Mouse (Mus musculus) spleen, adult 18-20 months (tissue): Measurements from ENCODE around the gene Adora1.

Experiments
- DNase-seq, 2 experiments: peaks; one replicate each; pipeline ENCODE4 v3.0.0; 2022; ENCODE audit warnings: mixed read lengths in 2 of 2

The Adora1 gene

GRCm38 (mm10) chr1:134215751-134216628 is 19.2 kb downstream of the Adora1 start:
- no peak for DNase-seq

- no peak for DNase-seq
Measured at GRCm38 (mm10) chr1:134215059-134215458, 20.2 kb downstream of the Adora1 start.

DNA sequence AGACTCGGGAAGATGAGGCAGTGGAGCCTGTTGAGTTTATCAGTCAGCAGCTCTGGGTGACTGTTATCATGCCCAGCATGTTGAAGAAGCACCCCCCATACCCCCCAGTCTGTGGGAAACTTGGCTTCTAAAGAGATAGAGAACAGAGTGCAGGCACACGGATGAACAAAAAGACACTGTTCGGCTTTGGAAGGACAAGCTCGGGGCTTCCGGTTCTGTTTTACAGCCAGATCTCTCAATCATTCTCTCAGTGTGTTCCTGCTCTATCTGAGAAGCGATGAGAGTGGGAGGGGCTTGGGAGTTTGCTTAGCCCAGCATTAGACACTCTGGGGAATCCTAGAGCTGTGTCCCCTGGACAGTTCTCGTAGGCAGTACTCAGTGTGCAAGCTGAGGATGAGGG is 21.8 kb downstream of the Adora1 start:
- no peak for DNase-seq

- DNase-seq: no peak
Measured at GRCm38 (mm10) chr1:134212351-134212750, 22.9 kb downstream of the Adora1 start.

DNA sequence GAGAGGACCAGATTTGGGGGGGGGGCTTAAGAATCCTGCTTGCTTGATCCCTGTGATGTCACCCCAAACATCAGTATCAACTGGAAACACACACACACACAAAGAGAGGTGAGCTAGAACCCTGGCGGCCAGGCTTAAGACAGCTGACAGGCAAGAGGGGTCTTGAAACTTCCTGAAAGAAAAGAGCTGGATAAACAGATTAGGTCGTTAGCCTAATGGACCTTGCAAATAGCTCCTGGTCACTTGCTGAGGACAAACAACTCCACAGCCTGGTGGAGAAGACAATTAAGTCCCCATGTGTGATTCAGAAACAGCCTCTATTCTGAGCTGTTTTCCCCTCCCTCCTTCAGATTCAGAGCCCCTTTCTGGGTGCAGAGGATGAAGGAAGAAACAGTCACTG is 23.6 kb downstream of the Adora1 start:
- DNase-seq: no peak

DNA sequence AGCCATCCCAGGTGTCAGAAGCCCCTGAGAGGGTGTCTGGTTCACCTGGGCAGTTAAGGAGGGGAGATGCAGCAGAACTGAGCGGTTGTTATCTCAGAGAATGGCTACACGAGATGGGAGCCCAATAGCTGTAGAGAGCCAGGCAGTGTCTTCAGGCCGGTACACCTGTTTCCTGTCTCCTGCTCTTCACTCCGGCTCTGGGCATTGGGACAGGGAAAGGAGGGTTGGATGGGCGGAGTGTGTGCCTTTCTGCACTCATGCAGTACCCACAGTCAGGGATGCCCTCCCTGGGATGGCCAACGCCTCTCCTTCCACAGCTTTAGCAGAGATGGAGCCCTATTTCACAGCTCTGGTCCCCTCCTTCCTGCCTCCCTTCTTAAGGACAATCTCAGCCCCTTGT is 24.2 kb downstream of the Adora1 start:
- no peak for DNase-seq

DNA sequence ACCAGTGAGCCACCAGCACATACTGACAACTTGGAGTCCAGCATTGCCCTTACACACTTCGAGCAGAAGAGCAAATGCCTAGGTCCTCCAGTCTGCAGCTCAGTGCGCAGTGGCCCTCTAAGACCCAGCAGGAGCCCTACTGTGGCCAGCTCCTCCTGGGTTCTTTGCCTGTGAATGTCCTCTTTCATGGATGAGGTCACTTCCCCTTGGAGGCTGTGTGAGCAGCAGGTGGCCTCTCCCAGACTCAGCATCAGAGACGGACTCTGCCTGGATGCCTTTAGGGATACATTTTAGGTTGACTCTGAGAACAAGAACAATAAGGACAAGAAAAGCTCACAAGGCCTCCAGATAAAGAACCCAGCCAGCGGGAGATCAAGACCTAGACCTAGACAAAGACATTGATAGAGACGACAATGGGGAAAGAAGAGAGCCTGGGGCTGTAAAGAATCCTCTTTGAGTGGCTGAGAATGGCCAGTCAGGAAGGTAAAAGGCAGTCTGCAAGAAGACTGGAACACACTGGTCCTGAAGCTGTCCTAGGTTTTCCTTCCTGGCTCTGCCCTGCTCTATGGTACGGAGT is 25.0 kb downstream of the Adora1 start:
- DNase-seq: no peak

DNA sequence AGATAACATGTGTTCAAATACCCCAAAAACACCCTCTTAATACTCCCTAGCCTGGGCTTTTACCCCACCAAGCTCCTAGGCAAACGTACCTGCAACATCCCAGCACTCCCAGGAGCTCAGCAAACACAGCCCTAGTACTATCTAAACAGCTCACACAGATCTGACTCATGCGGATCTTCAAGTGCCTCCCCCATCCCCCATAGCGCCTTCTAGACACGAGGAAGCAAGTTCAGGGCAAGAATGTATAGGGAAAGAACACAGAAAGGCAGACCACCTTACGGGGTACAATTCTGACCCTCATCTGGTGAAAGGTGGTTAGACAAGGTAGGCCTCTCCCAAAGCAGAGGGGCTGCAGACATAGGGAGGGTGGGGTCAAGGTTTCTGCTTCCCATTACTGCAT is 29.1 kb downstream of the Adora1 start:
- DNase-seq: no peak

DNA sequence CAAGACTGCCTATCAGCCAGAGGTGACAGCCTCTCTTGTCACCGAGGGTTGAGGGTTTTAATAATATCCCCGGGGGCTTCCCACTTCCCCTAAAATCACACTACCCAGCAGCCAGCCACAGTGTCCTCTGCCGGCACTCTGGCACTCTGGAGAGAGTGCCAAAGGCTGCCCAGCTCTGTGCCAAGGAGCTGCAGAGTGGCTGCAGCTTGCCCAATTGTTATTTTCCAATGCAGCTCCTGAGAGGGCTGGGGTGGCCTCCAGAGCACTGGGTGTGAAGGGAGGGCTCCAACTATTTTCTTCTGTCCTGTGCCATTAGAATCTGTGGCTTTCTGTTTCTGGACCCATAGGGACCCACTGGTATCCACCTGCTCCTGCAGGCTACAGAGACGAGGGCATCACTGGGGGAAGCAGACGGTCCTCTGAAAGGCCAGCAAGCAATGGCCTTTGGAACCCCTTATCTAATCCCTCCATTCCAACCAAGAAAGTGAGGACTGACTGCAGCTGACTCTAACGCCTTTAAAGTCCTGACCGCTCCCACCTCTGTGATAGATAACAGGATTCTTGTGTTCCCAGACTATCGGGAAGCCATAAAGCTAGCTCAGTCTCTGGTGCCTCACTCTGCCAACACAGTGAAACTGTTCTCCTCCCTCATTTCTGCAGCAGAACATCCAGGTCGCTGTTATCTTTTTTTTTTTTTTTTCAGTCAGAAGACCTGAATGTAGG is 29.8 kb downstream of the Adora1 start:
- no peak for DNase-seq

- DNase-seq: no peak
Measured at GRCm38 (mm10) chr1:134204230-134204629, 31.0 kb downstream of the Adora1 start.

DNA sequence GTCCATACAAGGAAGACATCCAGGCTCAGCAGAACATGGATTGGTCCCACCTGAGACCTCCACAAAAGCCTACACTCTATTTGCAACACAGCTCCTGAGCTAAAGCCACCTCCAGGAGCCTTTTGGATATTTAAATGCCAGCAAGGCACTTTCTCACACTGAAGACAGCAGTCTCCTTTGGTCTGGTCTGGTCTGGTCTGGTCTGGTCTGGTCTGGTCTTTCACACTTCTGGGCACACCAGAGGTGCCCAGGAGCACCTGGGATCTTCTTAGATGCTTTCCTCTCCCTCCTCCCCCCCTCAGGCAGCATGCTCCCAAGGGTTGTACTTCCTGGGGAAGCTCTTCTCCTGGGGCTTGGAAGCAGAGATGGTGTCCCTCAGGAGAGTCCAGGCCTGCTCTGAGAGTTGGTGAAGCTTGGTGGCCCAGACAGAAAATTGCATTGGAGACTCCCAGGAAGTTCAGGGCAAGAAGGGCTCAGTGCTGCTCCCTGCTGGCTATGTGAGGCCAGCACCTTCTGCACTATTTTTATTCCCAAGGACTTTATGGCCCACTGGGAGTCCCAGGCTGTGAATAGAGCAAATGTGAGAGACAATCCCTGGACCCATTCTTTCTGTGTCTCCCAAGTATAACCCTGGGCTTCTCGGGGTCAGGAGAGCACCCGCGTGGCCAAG is 33.3 kb downstream of the Adora1 start:
- DNase-seq: peak in 1 of 2 experiments; percentile 44

DNA sequence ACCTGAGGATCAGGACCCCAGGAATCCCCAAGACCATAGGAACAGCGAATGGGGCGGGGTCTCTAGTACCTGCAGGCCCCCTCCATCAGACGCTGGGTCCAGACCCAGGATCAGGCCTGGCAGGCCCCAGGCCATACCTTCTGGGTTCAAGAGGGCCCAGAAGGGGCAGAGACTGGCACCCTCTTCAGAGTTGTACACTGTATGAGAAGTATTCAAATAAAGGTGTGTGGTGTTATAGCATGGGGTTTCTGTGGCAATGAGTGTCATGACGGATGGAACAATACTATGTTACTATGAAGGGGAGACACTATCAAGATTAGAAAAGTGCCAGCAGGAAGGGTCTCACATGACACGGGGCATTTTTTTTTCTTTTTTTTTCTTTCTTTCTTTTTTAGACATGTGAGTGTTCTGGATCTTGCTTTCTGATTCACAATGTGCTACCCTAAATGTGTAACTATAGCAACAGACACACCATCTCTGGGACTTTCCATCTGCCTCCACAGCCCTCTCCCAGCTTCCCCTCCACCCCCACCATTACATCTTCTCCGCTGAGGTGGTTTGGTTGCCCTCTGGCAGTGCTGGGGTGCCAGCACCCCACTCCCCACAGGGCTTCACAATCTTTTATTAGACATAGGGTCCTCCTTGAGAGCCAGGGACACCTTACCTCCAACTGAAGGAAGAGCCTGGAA is 34.1 kb downstream of the Adora1 start:
- DNase-seq: no peak

DNA sequence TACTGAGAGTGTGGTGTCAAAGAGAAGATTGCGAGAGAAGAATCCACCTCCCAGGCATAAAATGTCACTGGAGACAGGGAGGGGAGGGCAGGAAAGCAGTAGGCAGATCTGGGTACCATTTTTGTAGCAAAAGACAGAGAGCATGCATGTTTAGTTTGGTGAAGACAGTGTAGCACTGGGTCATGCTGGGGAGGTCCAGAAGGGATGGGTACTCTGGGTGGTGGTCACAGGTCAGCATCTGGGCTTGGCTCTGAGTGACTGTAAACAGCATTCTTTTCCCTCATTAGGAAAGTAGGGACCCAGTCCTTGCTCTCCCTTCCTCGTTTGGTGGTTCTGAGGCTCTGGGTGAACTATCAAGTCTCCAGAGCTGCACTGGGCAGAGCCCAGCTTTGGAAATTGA is 34.8 kb downstream of the Adora1 start:
- DNase-seq: no peak

GRCm38 (mm10) chr1:134198197-134198995 is 36.8 kb downstream of the Adora1 start:
- DNase-seq: no peak

GRCm38 (mm10) chr1:134197325-134197982 is 37.8 kb downstream of the Adora1 start:
- no peak for DNase-seq

GRCm38 (mm10) chr1:134196386-134196785 is 38.8 kb downstream of the Adora1 start:
- peak; percentile 64 to 72 for DNase-seq

GRCm38 (mm10) chr1:134195979-134196378 is 39.3 kb downstream of the Adora1 start:
- DNase-seq: peak in 1 of 2 experiments; percentile 6

DNA sequence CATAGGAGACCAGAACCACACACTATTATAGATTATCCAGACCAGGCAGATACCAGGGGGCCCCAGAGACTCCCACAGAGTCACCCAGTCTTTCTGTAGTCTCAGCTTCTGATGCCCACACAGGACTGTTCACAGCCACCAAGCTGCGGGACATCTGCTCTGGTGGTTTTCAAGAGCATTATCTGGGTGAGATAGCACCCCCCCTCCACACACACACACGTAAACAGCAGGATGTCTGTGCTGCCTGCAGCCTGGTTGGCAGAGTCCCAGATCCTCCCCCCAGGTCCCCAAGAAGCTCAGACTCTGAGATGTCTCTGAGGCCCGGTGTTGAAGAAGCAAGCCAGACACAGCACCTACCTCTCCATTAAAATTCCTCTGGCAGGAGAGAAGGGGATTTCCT is 39.7 kb downstream of the Adora1 start:
- no peak for DNase-seq

DNA sequence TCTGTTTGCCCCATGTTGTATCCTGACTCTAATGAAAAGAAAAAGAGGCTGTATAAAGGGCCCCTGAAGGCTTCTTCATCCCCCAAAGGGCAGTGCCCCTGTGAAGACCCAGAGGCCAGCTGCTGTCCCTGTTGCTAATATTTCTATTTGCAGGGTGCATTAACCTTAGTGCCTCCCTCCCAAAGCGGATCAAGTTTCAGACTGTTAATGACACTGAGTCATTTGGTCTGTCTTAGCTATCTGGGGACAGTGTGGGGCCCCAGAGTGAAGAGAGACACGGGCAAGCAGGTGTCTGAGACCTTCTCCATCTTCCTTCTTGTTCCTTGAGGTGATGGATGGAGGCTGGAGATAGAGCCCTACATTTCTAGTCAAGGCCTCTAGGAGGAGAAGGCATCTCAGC is 40.1 kb downstream of the Adora1 start:
- DNase-seq: no peak

DNA sequence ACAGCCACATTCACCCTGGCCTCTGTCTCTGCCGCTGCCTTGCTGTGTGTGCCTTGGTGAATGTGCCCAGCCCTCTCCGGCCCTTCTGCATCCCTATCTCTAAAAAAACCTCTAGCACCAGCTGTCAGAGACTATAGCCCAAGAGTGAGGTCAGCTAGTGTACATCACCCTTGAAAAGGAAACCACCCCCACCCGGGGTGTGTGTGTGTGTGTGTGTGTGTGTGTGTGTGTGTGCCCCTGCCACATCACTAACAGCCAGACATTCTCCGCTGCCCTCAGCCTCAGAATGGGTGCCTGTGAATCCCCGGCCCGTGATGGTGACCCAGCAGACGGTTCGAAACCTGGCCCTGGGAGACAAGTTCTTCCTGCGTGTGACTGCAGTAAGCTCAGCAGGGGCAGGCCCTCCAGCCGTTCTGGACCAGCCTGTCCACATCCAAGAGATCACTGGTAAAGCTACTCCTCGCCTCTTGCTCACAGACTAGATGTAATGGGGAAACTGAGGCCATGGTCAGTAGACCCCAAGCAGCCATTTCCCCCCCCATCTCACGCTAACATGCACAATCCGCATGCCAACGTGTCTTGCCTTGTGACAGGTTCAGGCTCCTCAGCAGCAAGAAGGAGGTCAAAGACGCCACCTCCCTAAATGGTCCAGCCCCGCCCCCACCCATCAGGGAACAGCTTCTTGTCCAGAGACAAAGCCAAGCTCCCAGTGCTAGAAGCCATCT is 40.8 kb downstream of the Adora1 start:
- no peak for DNase-seq
